Mouse (Mus musculus) embryonic stem cell, embryonic (primary cell): ENCODE measurements at regions not wholly inside any gene's neighbourhood (a gene's known extent, or its start where the extent isn't known, plus 50 kb on each side); places are given as distances from the start of the nearest gene placed in this dataset.

Experiments
- CTCF ChIA-PET, 4 experiments: fragments of 300-600 bp in 2 of 4; fragments of 350-600 bp in 2 of 4; sonication (Branson Sonifier 250); formaldehyde crosslinking; loops; one replicate each; lab custom pipeline; 2022; ENCODE audit warnings: inconsistent platforms in 2 of 4; lab: Charles Lee
- POLR2A ChIA-PET, 4 experiments: fragments of 300-600 bp in 2 of 4; fragments of 350-600 bp in 2 of 4; sonication (Branson Sonifier 250); formaldehyde crosslinking; loops; one replicate each; lab custom pipeline; 2022; ENCODE audit warnings: antibody characterized with exemption in 4 of 4, inconsistent platforms in 1 of 4; lab: Charles Lee

- CTCF ChIA-PET: interaction anchor here in 1 of 4 experiments (0.8 kb wide), 1 partner anchor 38 kb away, joined by 3 read pairs; no protein-coding TSS in a partner anchor
- POLR2A ChIA-PET: interaction anchor here in 3 of 4 experiments (1.1 to 1.8 kb wide), 4 partner anchors 19 to 105 kb away, joined by 3 to 4 read pairs (median 3); no protein-coding TSS in a partner anchor
Measured at GRCm38 (mm10) chr9:116346495-116346894, 171.3 kb upstream of the Tgfbr2 start.

- ChIA-PET CTCF (no interaction called here), POLR2A (no interaction called here)
Measured at GRCm38 (mm10) chr9:116343086-116343481, 167.9 kb upstream of the Tgfbr2 start.

GRCm38 (mm10) chr9:116342446-116343085, 167.4 kb upstream of the Tgfbr2 start:
- CTCF ChIA-PET: interaction anchor here in 1 of 4 experiments (1.1 kb wide), 1 partner anchor 470 kb away, joined by 3 read pairs; no protein-coding TSS in a partner anchor
- POLR2A ChIA-PET: no interaction called here

GRCm38 (mm10) chr9:116342009-116342408, 166.8 kb upstream of the Tgfbr2 start:
- ChIA-PET POLR2A (no interaction called here), CTCF (interaction anchor here in 1 of 4 experiments (1.1 kb wide), 1 partner anchor 469 kb away, joined by 3 read pairs; no protein-coding TSS in a partner anchor)

- ChIA-PET CTCF (no interaction called here), POLR2A (interaction anchor here in 1 of 4 experiments (0.6 kb wide), 1 partner anchor 110 kb away, joined by 3 read pairs; no protein-coding TSS in a partner anchor)
Measured at GRCm38 (mm10) chr9:116340952-116341351, 165.8 kb upstream of the Tgfbr2 start.

- ChIA-PET POLR2A (no interaction called here), CTCF (interaction anchor here in 1 of 4 experiments (0.9 kb wide), 1 partner anchor 46 kb away, joined by 3 read pairs; no protein-coding TSS in a partner anchor)
Measured at GRCm38 (mm10) chr9:116338729-116339100, 163.6 kb upstream of the Tgfbr2 start.

GRCm38 (mm10) chr9:116338093-116338728, 163.1 kb upstream of the Tgfbr2 start:
- ChIA-PET CTCF (no interaction called here), POLR2A (interaction anchor here in 1 of 4 experiments (1.2 to 1.3 kb wide), 2 partner anchors 13 to 16 kb away, joined by 3 read pairs; no protein-coding TSS in a partner anchor)

- CTCF ChIA-PET: no interaction called here
Measured at GRCm38 (mm10) chr9:116337446-116338010, 162.4 kb upstream of the Tgfbr2 start.

GRCm38 (mm10) chr9:116335561-116336478, 160.7 kb upstream of the Tgfbr2 start:
- ChIA-PET POLR2A (interaction anchor here in 1 of 4 experiments (0.6 to 1.2 kb wide), 2 partner anchors 12 to 258 kb away, joined by 3 to 4 read pairs; no protein-coding TSS in a partner anchor), CTCF (no interaction called here)

More at GRCm38 (mm10) chr9:116337446-116338010, 162.4 kb upstream of the Tgfbr2 start:
- POLR2A ChIA-PET: interaction anchor here in 1 of 4 experiments (0.5 to 1.3 kb wide), 3 partner anchors 13 to 308 kb away, joined by 3 to 5 read pairs (median 3); no protein-coding TSS in a partner anchor

- ChIA-PET CTCF (no interaction called here), POLR2A (interaction anchor here in 1 of 4 experiments (0.6 to 1.3 kb wide), 2 partner anchors 9 to 32 kb away, joined by 4 to 6 read pairs; no protein-coding TSS in a partner anchor)
Measured at GRCm38 (mm10) chr9:116333956-116334463, 158.8 kb upstream of the Tgfbr2 start.

GRCm38 (mm10) chr9:116332485-116333118, 157.4 kb upstream of the Tgfbr2 start:
- CTCF ChIA-PET: interaction anchor here in 2 of 4 experiments (0.6 to 1.2 kb wide), 2 partner anchors 244 to 1867 kb away, joined by 3 read pairs; no protein-coding TSS in a partner anchor
- POLR2A ChIA-PET: no interaction called here

- ChIA-PET CTCF (no interaction called here), POLR2A (no interaction called here)
Measured at GRCm38 (mm10) chr9:116331406-116331805, 156.2 kb upstream of the Tgfbr2 start.

- ChIA-PET POLR2A (no interaction called here), CTCF (no interaction called here)
Measured at GRCm38 (mm10) chr9:116330796-116331195, 155.6 kb upstream of the Tgfbr2 start.

- POLR2A ChIA-PET: no interaction called here
- CTCF ChIA-PET: no interaction called here
Measured at GRCm38 (mm10) chr9:116329147-116329546, 154.0 kb upstream of the Tgfbr2 start.

- POLR2A ChIA-PET: interaction anchor here in 2 of 4 experiments (0.5 to 0.6 kb wide), 2 partner anchors 259 to 1353 kb away, joined by 3 read pairs; no protein-coding TSS in a partner anchor
- CTCF ChIA-PET: interaction anchor here in 1 of 4 experiments (0.5 kb wide), 1 partner anchor 16 kb away, joined by 4 read pairs; no protein-coding TSS in a partner anchor
Measured at GRCm38 (mm10) chr9:116328201-116328600, 153.0 kb upstream of the Tgfbr2 start.

- CTCF ChIA-PET: no interaction called here
- POLR2A ChIA-PET: interaction anchor here in 2 of 4 experiments (0.6 to 1.2 kb wide), 2 partner anchors 19 to 259 kb away, joined by 3 to 4 read pairs; no protein-coding TSS in a partner anchor
Measured at GRCm38 (mm10) chr9:116327080-116327479, 151.9 kb upstream of the Tgfbr2 start.

- POLR2A ChIA-PET: interaction anchor here in 1 of 4 experiments (1.0 to 1.4 kb wide), 2 partner anchors 10 to 12 kb away, joined by 3 to 4 read pairs; no protein-coding TSS in a partner anchor
- CTCF ChIA-PET: interaction anchor here in 1 of 4 experiments (0.6 kb wide), 1 partner anchor 280 kb away, joined by 3 read pairs; no protein-coding TSS in a partner anchor
Measured at GRCm38 (mm10) chr9:116324971-116325370, 149.8 kb upstream of the Tgfbr2 start.
